Mouse (Mus musculus): Measurements from ENCODE around the gene Atf6.

DNA sequence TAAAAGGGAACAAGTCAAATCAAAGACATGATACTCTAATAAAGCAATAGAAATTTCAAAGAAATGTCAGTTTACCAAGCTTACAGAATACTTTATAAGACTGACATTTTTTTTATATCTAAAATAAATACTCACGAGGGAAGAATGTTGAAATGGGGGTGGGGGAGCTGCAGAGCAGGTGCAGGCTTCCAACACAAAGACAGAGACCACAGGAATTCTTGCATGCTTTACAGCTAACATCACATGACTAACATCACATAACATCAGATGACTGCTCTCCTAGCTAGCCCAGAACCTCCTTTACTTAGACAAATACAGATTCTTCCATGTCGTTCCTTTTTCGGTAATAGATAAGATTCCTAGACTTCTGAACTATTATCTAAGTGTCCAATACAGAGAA lies 76.6 kb downstream of the Atf6 start:
- no peak for TF ChIP-seq CTCF (IDR thresholded peaks at IDR 0.05; ENCODE audit: low read depth)
- TF ChIP-seq EP300 (IDR thresholded peaks at IDR 0.05; ENCODE audit: low read depth), result no peak

Data from heart, postnatal 0 days (tissue).